Mouse (Mus musculus) liver, adult (tissue): ENCODE results near the gene Samd4b.

Source experiments
- GATA4 ChIP-seq: IDR thresholded peaks from 2 replicates; pipeline ENCODE4 v1.6.1; 2014; ENCODE audit warnings: mild to moderate bottlenecking, low read length; ENCODE audit not compliant: insufficient replicate concordance

Samd4b gene

DNA sequence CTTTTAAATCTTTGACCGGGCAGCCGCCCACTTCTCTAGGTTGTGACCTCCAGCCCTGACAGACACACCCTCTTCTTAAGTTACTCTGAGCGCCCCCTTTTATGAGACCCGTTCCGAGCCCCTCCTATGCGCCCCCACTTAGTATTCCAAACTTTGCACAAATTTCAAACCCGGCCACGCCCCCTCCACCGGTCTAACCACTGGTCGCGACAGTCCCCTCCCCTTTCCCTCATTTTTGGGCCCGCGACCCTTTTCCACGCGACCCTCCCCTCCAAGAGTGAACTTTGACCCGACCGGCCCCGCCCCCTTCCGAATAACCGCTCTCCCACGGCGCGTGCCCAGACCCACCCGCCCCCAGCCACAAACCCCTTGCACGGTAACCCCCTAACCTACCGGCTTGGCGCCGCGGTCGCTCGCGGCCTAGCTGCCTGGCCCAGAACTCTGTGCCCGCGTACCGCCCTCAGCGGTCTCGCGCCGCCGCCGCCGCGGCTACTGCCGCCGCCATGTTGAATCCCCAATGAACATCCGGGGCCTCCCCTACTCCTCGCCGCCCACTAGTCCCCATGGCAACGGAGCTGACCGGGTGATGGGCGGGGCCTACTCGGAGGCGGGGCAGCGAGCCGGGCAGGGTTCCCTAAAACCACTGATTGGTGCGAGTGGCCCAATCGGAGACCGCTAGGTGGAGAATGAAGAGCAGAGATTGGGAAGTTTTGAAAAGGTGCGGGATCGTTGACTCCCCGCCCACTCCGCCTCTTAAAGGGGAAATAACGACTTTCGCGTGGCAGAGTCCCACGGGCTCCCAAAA is at the start of gene Samd4b, which contains the start of gene Pak4:
Samd4b (minus strand) TSS at position 503 of the 805 bp plus-strand sequence.
Pak4 (minus strand) TSS at position 544 of the 805 bp plus-strand sequence.
- TF ChIP-seq GATA4: no peak; the same call in 1 of the 2 replicates

DNA sequence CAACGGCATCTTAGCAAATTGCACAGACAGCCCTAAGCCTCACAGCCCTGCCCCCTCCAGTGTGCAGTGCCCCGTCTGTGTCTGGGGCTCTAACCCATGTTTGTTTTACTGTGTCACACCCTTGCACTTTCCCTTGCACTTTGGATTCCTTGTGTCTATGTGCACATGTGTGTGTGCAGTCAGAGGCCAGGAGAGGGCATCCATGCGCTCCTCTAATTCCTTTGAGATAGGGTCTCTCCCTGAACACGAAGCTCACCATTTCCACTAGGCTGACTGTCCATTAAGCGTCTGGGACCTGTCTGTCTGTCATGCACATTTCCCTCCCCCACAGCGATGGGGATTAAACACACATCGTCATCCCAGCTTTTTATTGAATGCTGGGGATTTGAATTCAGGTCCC is 49.1 kb upstream of the Samd4b start:
- no peak for TF ChIP-seq GATA4

DNA sequence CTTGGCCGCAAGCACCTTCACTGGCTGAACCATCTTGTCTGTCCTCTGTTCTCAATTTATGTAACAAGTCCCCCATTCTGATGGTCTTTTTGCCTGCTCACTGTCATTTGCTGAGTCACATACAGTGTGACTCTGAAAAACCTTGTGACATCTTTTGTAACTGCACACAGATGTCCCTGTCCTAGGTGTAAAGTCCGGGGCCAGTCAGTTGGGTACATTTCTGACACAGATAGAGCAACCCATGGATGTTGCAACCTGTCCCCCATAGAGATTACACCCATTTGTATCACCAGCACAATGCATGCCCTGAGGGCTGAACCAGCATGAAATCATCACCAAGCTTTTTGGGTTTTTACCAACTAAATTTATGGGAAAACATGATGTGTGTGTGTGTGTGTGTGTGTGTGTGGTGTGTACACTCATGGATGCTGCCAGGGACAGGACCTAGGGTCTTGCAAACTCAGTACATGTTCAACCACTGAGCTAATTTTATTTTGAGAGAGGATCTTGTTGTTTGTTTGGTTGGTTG is 48.1 kb upstream of the Samd4b start:
- peak; percentile 49; the same call in 1 of the 2 replicates for TF ChIP-seq GATA4

DNA sequence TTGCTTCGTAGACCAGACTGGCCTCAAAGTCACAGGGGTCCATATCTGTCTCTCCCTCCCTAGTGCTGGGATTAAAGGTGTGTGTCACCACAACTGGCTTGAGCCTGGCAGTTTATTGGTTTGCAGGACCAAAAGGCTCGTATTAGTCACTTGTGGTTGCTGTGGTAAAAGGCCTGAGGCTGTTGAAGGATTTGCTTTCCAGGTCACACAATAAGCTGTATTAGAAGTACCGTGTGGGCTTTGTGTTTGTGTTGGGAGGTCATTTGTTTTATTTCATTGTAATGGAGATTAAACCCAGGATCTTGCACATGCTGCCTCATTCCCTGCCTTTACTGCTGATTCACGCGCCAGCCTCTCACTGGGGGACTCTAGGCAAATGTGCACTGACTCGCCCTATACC is 47.4 kb upstream of the Samd4b start:
- no peak for TF ChIP-seq GATA4

DNA sequence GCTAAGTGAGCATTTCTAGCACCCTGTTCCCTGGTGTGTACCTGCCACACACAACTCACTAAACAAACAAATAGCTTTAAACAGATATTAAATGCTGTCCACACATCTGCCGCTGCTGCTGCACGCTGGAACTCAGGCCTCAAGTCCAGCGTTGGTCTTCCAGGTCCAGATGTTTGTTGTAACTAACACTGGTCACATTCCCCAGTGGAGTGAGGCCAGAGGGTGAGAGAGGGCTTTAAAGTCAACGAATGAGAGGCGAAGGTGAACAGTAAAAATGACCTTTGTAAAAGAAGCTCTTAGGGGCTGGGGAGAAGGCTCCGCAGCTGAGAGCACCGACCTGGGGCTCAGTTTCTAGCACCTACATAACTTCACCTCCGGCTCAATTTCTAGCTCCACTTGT is 43.6 kb upstream of the Samd4b start:
- TF ChIP-seq GATA4: no peak

DNA sequence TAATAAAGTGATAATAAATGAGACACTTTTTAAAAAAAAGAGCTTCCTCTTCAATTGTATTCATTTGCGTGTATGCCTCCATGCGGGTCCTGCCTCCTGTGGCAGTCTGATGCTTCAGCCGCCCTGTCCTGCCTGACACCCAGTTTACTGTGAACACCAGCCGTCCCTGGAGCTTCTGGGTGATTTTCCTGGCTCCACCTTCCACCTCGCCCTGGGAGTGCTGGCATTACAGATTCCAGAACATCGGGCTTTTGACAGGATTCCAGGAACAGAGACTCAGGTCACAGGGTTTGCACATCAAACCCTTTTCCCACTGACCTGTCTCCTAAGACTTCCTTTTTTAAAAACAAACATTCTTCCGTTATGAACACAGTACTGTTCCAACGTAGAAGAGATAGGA is 39.6 kb upstream of the Samd4b start:
- no peak for TF ChIP-seq GATA4

DNA sequence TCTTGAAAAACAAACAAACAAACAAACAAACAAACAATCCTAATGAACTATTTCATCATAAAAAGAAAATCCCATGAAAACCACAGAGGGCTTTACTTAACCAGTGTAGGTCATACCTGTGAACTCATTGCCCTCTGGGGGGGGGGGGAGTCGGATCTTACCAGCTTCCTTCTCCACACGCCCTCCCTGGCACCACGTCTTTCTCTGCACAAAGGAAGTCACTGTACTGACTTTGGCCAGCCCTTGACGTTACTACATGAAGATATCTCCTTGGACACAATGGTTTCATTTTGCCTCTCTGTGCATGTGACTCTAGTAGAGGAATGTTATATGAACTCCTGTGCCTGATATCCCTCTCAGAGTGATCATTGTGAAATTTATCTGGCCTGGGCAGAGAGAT is 36.2 kb upstream of the Samd4b start:
- TF ChIP-seq GATA4: no peak

DNA sequence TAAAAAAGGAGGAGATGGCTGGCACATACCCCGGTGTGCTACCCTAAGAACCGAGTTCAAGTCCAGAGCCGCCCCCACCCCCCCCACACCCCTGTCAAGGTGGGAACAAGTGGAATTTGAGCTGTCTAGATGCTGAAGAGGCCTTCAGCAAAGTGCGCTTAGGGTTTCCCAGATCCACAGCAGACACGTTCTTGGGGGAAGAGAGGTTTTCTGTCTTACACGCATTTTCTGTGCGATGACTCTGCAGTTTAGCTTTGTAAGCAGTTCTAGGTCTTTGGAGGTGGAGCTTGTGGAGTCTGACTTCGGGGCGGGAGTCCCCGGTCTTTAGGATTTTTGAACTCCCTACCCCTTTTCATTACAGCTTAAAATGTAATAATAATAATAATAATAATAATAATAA is 33.1 kb upstream of the Samd4b start, which contains the start of gene Acp7:
Acp7 (minus strand) TSS at position 260 of the 400 bp plus-strand sequence.
- TF ChIP-seq GATA4: no peak

DNA sequence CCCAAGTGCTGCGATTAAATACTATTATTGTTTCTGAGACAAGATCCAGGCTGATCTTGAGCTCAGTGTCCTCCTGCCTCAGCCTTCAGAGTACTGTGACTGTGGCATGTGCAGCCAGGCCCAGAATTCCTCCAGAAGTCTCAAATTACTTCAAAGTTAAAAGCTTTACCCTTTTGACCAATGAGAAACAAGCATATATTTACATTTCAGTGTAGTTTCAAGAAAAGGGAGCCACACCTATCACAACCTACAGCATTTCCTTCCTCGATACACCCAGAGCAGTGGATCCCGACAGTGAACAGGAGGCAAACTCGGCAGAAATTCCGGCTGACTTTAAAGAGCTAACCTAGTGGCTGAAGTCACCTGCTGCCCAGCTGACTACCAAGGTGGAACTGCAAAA is 26.8 kb upstream of the Samd4b start:
- no peak for TF ChIP-seq GATA4

DNA sequence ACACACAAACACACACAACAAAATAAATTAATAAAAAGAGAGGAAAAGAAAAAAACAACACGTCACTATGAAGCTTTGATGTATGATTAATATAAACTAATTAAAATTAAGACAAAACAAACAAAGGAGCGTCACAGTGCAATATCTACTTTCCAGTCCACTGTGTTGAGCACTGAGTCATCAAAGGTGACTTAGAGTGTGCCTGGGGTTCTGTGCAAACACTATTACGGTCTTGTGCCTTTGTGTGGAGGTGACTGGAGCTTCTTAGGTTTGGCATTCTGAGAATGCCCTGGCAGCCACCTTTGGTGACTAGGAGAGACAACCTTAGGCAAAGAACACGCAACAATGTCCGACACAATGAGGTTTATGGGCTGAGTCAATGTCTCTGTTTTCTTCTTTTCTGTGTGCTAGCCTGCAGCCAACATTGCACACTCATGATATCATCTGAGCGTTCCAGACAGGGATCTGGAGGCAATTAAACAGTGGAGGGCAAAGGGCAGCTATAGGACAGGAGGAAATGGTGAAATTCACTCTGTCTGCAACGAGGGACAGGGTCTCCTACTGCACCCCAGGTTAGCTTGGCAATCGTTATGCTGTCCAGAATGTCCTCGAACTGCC is 21.3 kb upstream of the Samd4b start:
- no peak for TF ChIP-seq GATA4

DNA sequence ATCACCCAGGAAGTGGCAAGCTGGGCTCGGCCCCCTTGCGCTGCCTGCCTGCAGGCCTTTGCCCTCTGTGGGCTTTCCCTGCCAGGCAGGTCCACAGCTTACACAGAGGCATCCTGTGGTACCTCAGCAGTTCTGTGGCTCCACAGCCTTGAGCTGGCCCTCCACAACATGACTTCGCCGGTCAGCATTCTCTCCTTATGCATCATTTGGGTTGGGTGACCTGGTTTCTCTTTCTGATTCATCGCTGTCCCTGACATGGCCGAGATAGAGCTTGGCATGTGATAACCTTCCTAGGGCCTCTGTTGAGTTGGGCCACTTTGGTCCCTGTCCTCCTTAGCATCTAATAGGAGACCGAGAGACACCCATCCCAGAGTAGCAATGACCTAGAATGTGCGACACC is 8.0 kb upstream of the Samd4b start:
- TF ChIP-seq GATA4: no peak

DNA sequence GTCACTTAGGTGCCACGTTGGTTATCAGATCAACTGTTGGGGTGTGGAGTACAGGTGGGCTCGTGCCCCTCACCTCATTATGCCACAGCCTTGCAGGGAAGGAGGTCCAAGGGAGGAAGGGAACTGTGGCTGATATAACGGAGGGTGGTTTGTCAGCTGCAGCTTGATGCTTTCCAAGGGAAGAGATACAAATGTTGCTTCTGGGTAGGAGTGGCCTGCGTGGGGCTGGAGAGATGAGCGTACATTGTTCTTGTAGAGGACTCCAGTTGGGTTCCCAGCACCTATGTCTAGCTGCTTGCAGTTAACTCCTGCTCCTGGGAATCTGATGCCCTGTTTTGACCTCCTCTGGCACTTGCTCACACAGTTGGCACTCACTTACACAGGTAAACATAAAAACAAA is 5.2 kb upstream of the Samd4b start:
- TF ChIP-seq GATA4: no peak

DNA sequence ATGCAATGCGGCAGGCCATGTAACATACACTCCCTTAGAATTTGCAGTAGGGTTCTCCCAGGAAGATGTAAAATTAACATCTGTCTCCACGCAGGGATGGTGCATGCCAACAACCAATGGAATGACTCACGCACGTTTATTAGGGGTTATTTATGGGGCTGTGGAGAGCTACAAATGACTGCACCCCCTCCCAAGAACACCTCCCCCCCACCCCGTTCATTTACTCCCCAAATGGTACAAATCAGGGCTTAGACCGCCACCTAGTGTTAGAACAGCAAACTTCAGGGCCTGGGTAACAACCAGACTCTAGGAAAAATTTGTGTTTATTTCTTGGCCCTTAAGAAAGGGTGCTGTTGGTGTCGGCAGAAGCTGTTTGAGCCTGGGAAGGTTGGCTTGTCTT is 3.7 kb upstream of the Samd4b start:
- no peak for TF ChIP-seq GATA4

DNA sequence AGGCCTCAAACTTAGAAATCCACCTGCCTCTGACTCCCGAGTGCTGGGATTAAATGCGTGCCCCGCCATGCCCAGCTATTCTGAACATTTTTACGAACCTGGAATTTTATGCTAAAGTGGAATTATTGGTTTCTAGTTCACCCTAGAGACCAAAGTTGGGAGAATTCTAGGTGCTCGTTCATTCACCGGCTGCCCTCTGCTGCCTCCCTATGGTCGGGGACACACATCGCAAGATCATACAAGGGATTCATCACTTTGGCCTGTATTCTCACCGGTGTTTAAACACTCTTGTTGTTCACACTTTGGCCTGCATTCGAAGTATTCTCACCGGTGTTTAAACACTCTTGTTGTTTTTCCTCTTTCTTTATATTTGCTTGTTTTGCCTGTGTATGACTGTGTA is 3.1 kb upstream of the Samd4b start:
- TF ChIP-seq GATA4: no peak

DNA sequence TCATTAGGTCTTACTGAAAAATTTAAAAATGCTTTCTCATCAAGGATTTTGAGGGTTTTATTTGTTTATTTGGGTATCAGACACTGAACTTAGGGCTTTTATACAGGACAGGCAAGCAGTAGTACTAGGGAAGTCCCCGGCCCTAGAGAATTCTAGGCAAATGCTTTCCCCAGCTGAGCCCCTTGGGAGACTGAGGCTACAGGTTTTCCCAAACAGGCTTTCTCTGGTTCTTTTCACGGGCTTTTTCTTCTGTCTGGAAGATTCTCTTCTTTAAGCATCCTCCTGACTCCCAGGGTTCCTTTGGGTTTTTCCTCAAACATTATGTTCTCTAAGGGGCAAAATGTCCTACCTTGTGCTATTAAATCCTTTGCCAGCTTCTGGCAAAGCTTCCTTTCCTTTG is 1.0 kb upstream of the Samd4b start:
- no peak for TF ChIP-seq GATA4

DNA sequence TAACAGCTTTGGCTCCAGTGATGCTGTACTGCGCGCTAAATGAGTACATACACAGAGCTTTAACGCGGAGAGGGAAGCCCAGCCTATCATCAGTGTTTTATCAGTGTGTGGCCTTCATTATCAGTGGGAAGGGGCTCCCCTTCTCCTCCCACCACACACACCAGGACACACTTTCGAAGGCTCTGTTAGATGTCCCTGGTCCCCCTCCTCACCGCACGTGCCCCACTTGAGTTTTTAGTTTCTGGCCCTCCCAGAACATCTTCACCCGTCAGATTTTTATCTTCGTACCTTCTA is 720 bp downstream of the Samd4b start:
- no peak for TF ChIP-seq GATA4

DNA sequence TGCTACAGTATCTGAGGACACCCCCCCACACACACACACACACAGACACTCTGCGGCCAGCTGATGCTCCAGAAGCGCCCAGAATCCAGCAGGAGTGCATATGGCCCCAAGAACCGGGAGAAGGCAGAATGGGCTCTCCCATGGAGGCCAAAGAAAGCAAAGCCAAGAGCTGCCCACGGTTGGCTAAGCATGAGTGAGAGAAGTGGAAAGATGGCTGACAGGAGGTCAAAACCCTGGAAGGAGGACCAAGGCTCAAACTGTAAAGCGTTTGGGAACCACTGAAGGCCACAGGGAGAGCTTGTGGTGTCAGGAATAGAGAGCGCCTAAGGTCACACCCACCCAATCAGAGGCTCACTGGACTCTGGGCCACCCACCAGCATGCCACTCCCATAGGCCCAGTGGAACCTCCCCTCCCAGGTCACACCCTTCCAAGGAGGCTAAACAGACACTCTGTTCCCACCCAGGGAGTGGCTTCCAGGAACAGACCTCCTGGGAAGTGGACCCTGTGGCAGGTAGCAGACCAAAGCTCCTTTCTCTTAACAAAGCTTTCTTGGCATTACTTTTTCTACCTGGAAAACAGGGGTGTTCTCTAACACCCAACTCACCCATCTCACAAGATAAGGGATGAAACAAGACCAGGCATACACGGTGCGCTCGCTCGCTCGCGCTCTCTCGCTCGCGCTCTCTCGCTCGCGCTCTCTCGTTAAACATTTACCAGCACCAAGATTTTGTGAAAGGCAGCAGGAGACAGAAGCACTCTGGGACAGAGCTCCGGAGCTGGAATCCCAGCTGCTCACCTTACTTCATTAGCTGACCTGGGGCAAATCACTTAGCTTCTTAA is 1.3 kb downstream of the Samd4b start:
- no peak for TF ChIP-seq GATA4
